Mouse (Mus musculus) bone marrow macrophage, adult 2 months (primary cell): ENCODE results near the gene Rdh16.

ENCODE experiments used
- CTCF ChIP-seq: IDR thresholded peaks from 2 replicates; pipeline ENCODE4 v1.5.1; 2012; ENCODE audit warnings: low read depth, mild to moderate bottlenecking, low read length, moderate library complexity
- POLR2A ChIP-seq: IDR thresholded peaks from 2 replicates; pipeline ENCODE4 v1.6.1; 2012; ENCODE audit warnings: mild to moderate bottlenecking, low read depth, low read length, borderline replicate concordance

GRCm38 (mm10) chr10:127877681-127878080, 76.7 kb downstream of the Rdh16 start:
- TF ChIP-seq CTCF (no peak), POLR2A (no peak)
